Mouse (Mus musculus) G1E (cell line): ENCODE results near the gene Lfng. TPM values are rescaled to one million over a fixed set of nuclear protein-coding genes. Genes with fewer than 3 reads are reported as not detected.
A peak's percentile ranks its signal among the peaks of the same experiment; 100 is the strongest.

Experiments used
- ATAC-seq: 2 replicates; pipeline ENCODE4 v1.8.0; 2016; ENCODE audit warnings: mild to moderate bottlenecking; ENCODE audit not compliant: insufficient number of reproducible peaks, poor library complexity, low FRiP score, severe bottlenecking; ENCODE audit errors: extremely low read depth
- DNase-seq: peaks from one replicate; pipeline ENCODE4 v3.0.0; 2012; ENCODE audit warnings: low spot score
- H3K27me3 ChIP-seq: 2 replicates; pipeline ENCODE4 v1.6.1; 2012; ENCODE audit warnings: mild to moderate bottlenecking, low read length, inconsistent platforms; ENCODE audit not compliant: insufficient read depth
- H3K36me3 ChIP-seq: replicated peaks from 2 replicates; pipeline ENCODE3; 2012; ENCODE audit warnings: mild to moderate bottlenecking, inconsistent platforms
- H3K4me1 ChIP-seq: 2 replicates; pipeline ENCODE4 v1.6.1; 2012; ENCODE audit warnings: low read depth, low read length, inconsistent platforms, mixed read lengths; ENCODE audit not compliant: insufficient read depth
- H3K4me3 ChIP-seq: 2 replicates; pipeline ENCODE4 v1.5.1; 2012; ENCODE audit warnings: low read depth, mild to moderate bottlenecking, inconsistent platforms, low read length, moderate library complexity, mixed read lengths
- H3K9me3 ChIP-seq: replicated peaks from 2 replicates; pipeline ENCODE4 v1.6.1; 2012; ENCODE audit warnings: inconsistent platforms
- CTCF ChIP-seq: IDR thresholded peaks from 2 replicates; pipeline ENCODE4 v1.5.1; 2012; ENCODE audit warnings: low read depth, low read length, inconsistent platforms, mixed read lengths
- GATA1 ChIP-seq: IDR thresholded peaks from 2 replicates; pipeline ENCODE4 v1.6.1; 2012; ENCODE audit warnings: borderline replicate concordance, low read length, inconsistent platforms, mixed read lengths
- GATA2 ChIP-seq: IDR thresholded peaks from 2 replicates; pipeline ENCODE4 v1.6.1; 2012; ENCODE audit warnings: low read depth, low read length, inconsistent platforms, borderline replicate concordance
- POLR2AphosphoS5 ChIP-seq: IDR thresholded peaks from 2 replicates; pipeline ENCODE4 v1.6.1; 2012; ENCODE audit warnings: low read depth, low read length, inconsistent platforms; ENCODE audit not compliant: insufficient replicate concordance
- TAL1 ChIP-seq: conservative IDR thresholded peaks from 2 replicates; pipeline ENCODE4 v1.6.1; 2012; ENCODE audit warnings: low read depth, low read length, inconsistent platforms, mixed read lengths
- polyA plus RNA-seq: library from polyadenylated mRNA; stranded (reverse); fragments of >175 nt; gene quantifications from 2 replicates; pipeline ENCODE4 v1.2.3, GENCODE M21; 2012
- total RNA-seq, 2 experiments: library from RNA; stranded (forward) in 1 of 2; stranded (reverse) in 1 of 2; fragments of 200-1000 nt in 1 of 2; fragments of >200 nt in 1 of 2; fragmentation: Nextera tagmentation in 1 of 2; gene quantifications; 2 replicates each; pipeline ENCODE4 v1.2.3; 2014 to 2017

Lfng gene
- total and polyA plus RNA-seq, 3 experiments: 4.3 to 15.2 (median 12.0) TPM

DNA sequence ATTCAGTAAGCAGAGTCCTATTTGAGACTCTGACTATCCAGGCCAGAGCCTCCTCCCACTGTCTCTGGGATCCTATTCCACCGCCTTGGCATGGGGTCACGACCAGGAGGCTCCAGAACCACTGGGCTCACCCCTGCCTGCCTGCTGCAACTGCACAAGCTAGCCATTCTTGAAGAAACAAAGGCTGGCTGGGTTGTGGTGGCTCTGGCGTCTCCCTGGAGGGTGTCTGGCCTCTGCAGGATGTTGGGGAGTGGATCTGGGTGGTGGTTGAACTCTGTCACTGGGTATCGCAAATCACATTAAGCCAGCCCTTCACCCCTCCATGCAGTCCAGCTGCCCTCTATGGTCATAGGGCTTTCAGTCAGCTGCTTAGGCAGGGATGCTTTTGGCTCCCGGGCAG, 7.2 kb upstream of the Lfng start:
- no peak for DNase-seq
- ATAC-seq: no peak
- Histone ChIP-seq H3K4me3 (no peak overlapping the region), H3K27me3 (peaks cover 80% of the 10 kb centered on the region), H3K4me1 (peaks cover 15% of the 10 kb centered on the region), H3K36me3 (no peaks in the 10 kb centered on the region), H3K9me3 (no peaks in the 10 kb centered on the region)
- TF ChIP-seq CTCF: no peak
- TF ChIP-seq GATA2: no peak

DNA sequence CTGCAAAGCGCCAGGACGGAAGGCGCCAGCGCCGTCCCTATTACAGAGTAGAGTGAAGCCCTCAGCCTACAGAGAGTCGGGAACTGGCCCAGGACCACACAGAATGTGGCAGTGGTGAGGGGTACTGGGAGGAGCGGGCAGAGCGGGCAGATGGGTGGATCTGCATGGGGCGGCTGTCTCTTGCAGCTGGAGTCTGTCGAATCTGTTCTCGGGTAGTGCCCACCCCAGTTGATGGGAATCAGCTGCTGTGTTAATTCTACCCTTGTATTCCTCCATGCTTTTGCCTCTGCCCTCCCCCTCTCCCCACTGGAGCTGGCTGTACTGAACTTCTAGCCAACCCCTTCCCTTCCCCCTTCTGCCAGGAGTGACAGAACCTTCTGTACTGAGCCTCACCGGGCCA, 5.4 kb upstream of the Lfng start:
- Histone ChIP-seq H3K4me3 (no peak overlapping the region), H3K27me3 (peaks cover 83% of the 10 kb centered on the region), H3K9me3 (peaks cover 5% of the 10 kb centered on the region), H3K4me1 (peaks cover 13% of the 10 kb centered on the region), H3K36me3 (no peaks in the 10 kb centered on the region)
- ATAC-seq (no peak), DNase-seq (no peak)
- TF ChIP-seq GATA2 (no peak), POLR2AphosphoS5 (no peak), CTCF (no peak), TAL1 (no peak), GATA1 (no peak)

GRCm38 (mm10) chr5:140602540-140602939, 4.6 kb upstream of the Lfng start:
- TF ChIP-seq GATA2 (no peak), GATA1 (no peak), TAL1 (no peak), POLR2AphosphoS5 (no peak), CTCF (no peak)
- DNase-seq: no peak
- Histone ChIP-seq H3K27me3 (peaks cover 83% of the 10 kb centered on the region), H3K4me1 (peaks cover 14% of the 10 kb centered on the region), H3K36me3 (no peaks in the 10 kb centered on the region), H3K9me3 (peaks cover 13% of the 10 kb centered on the region), H3K4me3 (no peak overlapping the region)
- ATAC-seq: no peak

- peaks cover 31% of the 10 kb centered on the region for H3K4me1 ChIP-seq
- DNase-seq (no peak), ATAC-seq (no peak)
- TF ChIP-seq TAL1 (no peak), GATA2 (no peak), POLR2AphosphoS5 (no peak), CTCF (no peak), GATA1 (no peak)
- peaks cover 77% of the 10 kb centered on the region for H3K27me3 ChIP-seq
- H3K4me3 ChIP-seq: no peak overlapping the region
- H3K9me3 ChIP-seq: peaks cover 17% of the 10 kb centered on the region
- H3K36me3 ChIP-seq: no peaks in the 10 kb centered on the region
These were observed 2.7 kb upstream of the Lfng start for GRCm38 (mm10) chr5:140604386-140604785.

GRCm38 (mm10) chr5:140605228-140605627, 1.9 kb upstream of the Lfng start:
- no peaks in the 10 kb centered on the region for H3K36me3 ChIP-seq
- peaks cover 17% of the 10 kb centered on the region for H3K9me3 ChIP-seq
- peaks cover 76% of the 10 kb centered on the region for H3K27me3 ChIP-seq
- ATAC-seq: no peak
- no peak for TF ChIP-seq GATA2
- TF ChIP-seq CTCF: no peak
- no peak for TF ChIP-seq POLR2AphosphoS5
- TF ChIP-seq GATA1: no peak
- no peak for TF ChIP-seq TAL1
- H3K4me3 ChIP-seq: no peak overlapping the region
- no peak for DNase-seq
- peaks cover 38% of the 10 kb centered on the region for H3K4me1 ChIP-seq

DNA sequence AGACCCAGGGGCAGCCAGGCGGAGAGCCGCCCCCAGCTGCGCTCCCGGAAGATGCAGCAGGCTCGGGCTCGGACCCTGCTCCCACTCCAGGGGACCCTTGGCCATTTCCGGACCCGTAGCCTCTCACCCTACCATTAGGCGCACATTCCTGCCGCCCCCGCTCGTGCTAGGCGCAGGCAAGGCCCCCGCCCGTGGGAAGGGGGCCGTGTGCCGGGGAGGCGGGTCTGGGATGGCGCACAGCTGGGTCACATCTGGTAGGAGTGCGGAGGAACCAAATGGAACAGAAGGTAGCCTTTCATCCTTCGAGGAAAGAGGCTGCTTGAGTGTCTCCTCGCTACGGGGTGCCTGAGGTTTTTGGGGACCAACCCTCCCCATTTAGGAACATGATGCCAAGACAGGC, 734 bp upstream of the Lfng start:
- H3K27me3 ChIP-seq: peaks cover 76% of the 10 kb centered on the region

DNA sequence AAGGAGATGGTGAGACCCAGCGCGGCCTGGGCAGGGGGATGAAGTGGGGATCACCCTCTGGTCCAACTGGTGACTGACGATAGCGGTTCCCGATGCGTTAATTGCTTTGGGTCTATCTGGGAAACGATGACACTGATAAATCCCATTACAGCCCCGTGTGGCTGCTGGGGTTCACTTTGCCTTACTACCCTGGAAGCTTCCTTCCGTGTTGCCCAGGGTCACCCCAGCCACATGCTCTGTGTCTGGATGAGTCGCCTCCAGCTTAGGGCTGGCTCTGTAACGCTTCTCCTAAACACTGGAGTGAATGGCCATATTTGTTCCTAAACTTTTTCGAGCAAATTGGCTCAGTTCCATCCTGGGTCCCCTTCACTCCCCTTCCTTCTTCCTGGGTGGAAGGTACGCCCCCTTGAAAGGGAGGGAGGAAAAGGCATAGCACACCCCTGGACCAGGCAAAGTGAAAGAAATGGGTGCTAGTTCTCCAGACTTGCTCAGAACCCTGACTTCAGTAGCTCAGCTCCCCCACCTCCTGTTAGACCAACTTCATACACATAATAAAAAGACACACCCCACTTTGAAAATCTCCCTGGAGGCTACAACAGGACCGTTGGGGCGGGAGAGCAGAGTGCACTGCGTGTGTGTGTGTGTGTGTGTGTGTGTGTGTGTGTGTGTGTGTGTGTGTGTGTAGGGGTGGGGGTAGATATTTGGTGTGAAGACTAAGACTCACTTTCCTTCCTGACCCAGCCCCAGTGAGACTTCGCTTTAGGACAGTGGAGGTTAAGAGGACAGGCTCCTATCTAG, 915 bp downstream of the Lfng start:
- no peak for ATAC-seq
- TF ChIP-seq CTCF (no peak), TAL1 (no peak), GATA2 (no peak), GATA1 (no peak), POLR2AphosphoS5 (no peak)
- H3K4me1 ChIP-seq: peaks cover 66% of the 10 kb centered on the region
- peaks cover 15% of the 10 kb centered on the region for H3K36me3 ChIP-seq
- H3K27me3 ChIP-seq: peaks cover 69% of the 10 kb centered on the region
- DNase-seq: no peak
- peak overlapping the region; percentile 67 for H3K4me3 ChIP-seq
- peaks cover 17% of the 10 kb centered on the region for H3K9me3 ChIP-seq

More for the DNA sequence above, 734 bp upstream of the Lfng start:
- DNase-seq: no peak
- Histone ChIP-seq H3K36me3 (no peaks in the 10 kb centered on the region), H3K4me3 (no peak overlapping the region), H3K4me1 (peaks cover 50% of the 10 kb centered on the region), H3K9me3 (peaks cover 17% of the 10 kb centered on the region)
- ATAC-seq: no peak
- TF ChIP-seq TAL1 (no peak), CTCF (no peak)
